Mouse (Mus musculus) retina, postnatal 1 day (tissue): Measurements from ENCODE around the gene Cyp4a30b.
"Not testable (repeated sequence)": the region's sequence is repeated elsewhere in the genome, so short reads cannot be mapped to it uniquely, and the experiment has no call there.

ENCODE experiments used
- DNase-seq: peaks from one replicate; pipeline ENCODE4 v3.0.0-alpha.2; 2012

Cyp4a30b gene

GRCm38 (mm10) chr4:115452304-115452703, at the start of gene Cyp4a30b:
Cyp4a30b (plus strand) TSS chr4:115452604.
- DNase-seq, result no peak

GRCm38 (mm10) chr4:115411324-115411723, 41.1 kb upstream of the Cyp4a30b start, which contains the start of gene Cyp4a12b:
Cyp4a12b (plus strand) TSS chr4:115411624.
- not testable (repeated sequence) for DNase-seq

- no peak for DNase-seq
These were observed 1.7 kb upstream of the Cyp4a30b start for GRCm38 (mm10) chr4:115450577-115451137.

GRCm38 (mm10) chr4:115473585-115473984, 21.2 kb downstream of the Cyp4a30b start:
- DNase-seq, result not testable (repeated sequence)

GRCm38 (mm10) chr4:115476051-115476450, 23.6 kb downstream of the Cyp4a30b start:
- DNase-seq, result not testable (repeated sequence)

GRCm38 (mm10) chr4:115481006-115481652, 28.7 kb downstream of the Cyp4a30b start:
- no peak for DNase-seq

GRCm38 (mm10) chr4:115496001-115496400, 43.6 kb downstream of the Cyp4a30b start, which contains the start of gene Cyp4a14:
Cyp4a14 (minus strand) TSS chr4:115496142.
- no peak for DNase-seq

GRCm38 (mm10) chr4:115497466-115497865, 45.1 kb downstream of the Cyp4a30b start:
- DNase-seq, result no peak

GRCm38 (mm10) chr4:115513964-115514363, 61.6 kb downstream of the Cyp4a30b start:
- not testable (repeated sequence) for DNase-seq

- not testable (repeated sequence) for DNase-seq
These were observed 65.6 kb downstream of the Cyp4a30b start, which contains the start of gene Cyp4a10 for GRCm38 (mm10) chr4:115518000-115518399. Cyp4a10 (plus strand) TSS chr4:115518264.

- no peak for DNase-seq
These were observed 67.0 kb downstream of the Cyp4a30b start for GRCm38 (mm10) chr4:115519444-115519843.
